Mouse (Mus musculus) spleen, adult 2 months (tissue): ENCODE data around the gene Bhlhe23. TPM values are rescaled to one million over a fixed set of nuclear protein-coding genes. Genes with fewer than 3 reads are reported as not detected.
A peak's percentile ranks its signal among the peaks of the same experiment; 100 is the strongest.

Source experiments
- DNase-seq, 2 experiments: peaks; one replicate each; pipeline versions ENCODE4 v3.0.0 to v3.0.0-alpha.2; 2012 to 2021; ENCODE audit warnings: low spot score in 2 of 2, low read depth in 1 of 2
- H3K27ac ChIP-seq: fragments of 200-500 bp; 2 replicates; pipeline ENCODE4 v1.5.1; 2012; ENCODE audit warnings: low read length, inconsistent platforms; ENCODE audit not compliant: insufficient read depth
- H3K27me3 ChIP-seq: fragments of 200-500 bp; 2 replicates; pipeline ENCODE4 v1.6.1; 2012; ENCODE audit warnings: mild to moderate bottlenecking, moderate library complexity, low read length, inconsistent platforms; ENCODE audit not compliant: control insufficient read depth, insufficient read depth
- H3K36me3 ChIP-seq: fragments of 200-500 bp; 2 replicates; pipeline ENCODE4 v1.6.1; 2012; ENCODE audit warnings: mild to moderate bottlenecking, low read length, inconsistent platforms; ENCODE audit not compliant: control insufficient read depth, insufficient read depth
- H3K4me1 ChIP-seq: fragments of 200-500 bp; 2 replicates; pipeline ENCODE4 v1.6.1; 2011; ENCODE audit warnings: inconsistent platforms; ENCODE audit not compliant: control insufficient read depth, insufficient read depth, insufficient read length
- H3K4me3 ChIP-seq: fragments of 200-500 bp; 2 replicates; pipeline ENCODE4 v1.5.1; 2011; ENCODE audit warnings: mild to moderate bottlenecking, inconsistent platforms; ENCODE audit not compliant: insufficient read depth, insufficient read length; ENCODE audit errors: extremely low read depth
- CTCF ChIP-seq: fragments of 200-500 bp; IDR thresholded peaks from 2 replicates; pipeline ENCODE4 v1.5.1; 2011; ENCODE audit warnings: mild to moderate bottlenecking, inconsistent platforms; ENCODE audit not compliant: insufficient read depth, insufficient read length, insufficient replicate concordance; ENCODE audit errors: extremely low read depth
- POLR2A ChIP-seq: fragments of 200-500 bp; IDR thresholded peaks from 2 replicates; pipeline ENCODE4 v1.6.1; 2011; ENCODE audit warnings: low read depth, low read length, inconsistent platforms
- WGBS: fragments of 180-500 bp; shearing (Covaris S2); methylation state at CpG from one replicate; pipeline ENCODE4 v1.1.7; 2018; 5-methylcytosine and 5-hydroxymethylcytosine counted together
- polyA plus RNA-seq: library from polyadenylated mRNA; depleted of rRNA; stranded (reverse); fragments of >200 nt; gene quantifications from 2 replicates; pipeline ENCODE4 v1.2.3, GENCODE M21; 2012; rRNA removed

Gene Bhlhe23
- polyA plus RNA-seq, 1 experiment, result not detected

DNA sequence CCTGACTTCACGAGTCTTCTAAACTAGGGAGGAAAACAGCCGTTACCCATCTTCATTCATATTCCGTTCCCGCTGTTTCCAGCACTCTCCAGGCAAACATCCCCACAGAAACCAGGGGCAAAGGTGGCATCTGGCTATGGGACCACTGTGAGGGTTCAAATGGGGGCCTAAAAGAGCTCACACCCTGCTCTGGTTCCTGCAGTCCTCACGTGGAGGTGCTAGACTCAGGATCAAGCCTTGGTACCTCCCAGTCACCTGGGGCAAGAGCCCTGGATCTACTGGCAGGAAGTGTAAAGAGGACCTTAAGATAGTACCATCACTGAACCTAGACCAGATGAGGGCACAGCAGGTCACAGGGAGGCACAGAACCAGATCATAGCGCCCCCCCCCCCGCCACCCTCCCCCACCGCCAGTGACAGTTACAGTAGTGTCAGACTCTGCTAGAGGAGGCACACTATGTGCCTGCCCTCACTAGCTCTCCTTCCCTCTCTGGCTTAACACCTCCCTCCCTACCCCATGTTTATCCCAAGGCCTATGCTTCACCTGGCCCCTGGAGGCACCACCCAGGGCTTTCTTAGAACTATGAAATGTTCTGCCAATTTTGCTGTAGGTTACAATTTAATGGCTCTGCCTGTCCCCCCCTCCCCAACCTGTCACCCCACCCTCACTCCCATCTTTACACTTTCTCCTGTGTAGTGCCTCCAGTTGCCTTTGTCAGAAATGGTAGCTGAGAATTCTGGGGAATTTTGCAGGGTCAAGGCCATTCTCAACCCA is 50.7 kb downstream of the Bhlhe23 start:
- no peak for TF ChIP-seq CTCF
- TF ChIP-seq POLR2A, result no peak
- H3K36me3 ChIP-seq, result peaks cover 11% of the 10 kb centered on the region
- no peaks in the 10 kb centered on the region for H3K27me3 ChIP-seq
- DNase-seq, result no peak
- peak overlapping the region; percentile 54 for H3K4me3 ChIP-seq
- WGBS, result 3% methylated on average over 8 of the region's 8 CpGs
- peaks cover 38% of the 10 kb centered on the region for H3K4me1 ChIP-seq
- H3K27ac ChIP-seq, result peak overlapping the region; percentile 70

DNA sequence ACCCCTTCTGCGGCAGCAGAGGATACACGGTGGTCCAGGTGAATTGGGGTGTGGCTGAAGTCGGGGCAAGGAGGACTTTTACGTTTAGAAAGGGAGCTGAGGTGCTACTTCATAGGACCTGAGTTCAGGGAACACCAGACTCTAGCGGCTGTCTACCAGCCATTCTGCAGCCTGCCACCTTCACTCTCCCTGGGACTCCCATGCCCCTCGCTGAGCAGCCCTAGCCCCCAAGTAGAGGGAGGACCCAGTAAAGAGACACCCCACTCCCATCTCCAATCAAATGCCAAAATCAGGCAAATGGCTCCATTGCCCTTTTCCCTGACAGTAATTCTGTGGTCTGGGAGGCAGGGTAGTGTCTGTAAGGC is 51.3 kb downstream of the Bhlhe23 start:
- DNase-seq, result no peak
- WGBS, result 2% methylated on average over 6 of the region's 6 CpGs
- H3K4me3 ChIP-seq, result peak overlapping the region; percentile 54
- TF ChIP-seq POLR2A (no peak), CTCF (no peak)
- peaks cover 16% of the 10 kb centered on the region for H3K36me3 ChIP-seq
- peak overlapping the region; percentile 70 for H3K27ac ChIP-seq
- peaks cover 35% of the 10 kb centered on the region for H3K4me1 ChIP-seq
- H3K27me3 ChIP-seq, result no peaks in the 10 kb centered on the region

DNA sequence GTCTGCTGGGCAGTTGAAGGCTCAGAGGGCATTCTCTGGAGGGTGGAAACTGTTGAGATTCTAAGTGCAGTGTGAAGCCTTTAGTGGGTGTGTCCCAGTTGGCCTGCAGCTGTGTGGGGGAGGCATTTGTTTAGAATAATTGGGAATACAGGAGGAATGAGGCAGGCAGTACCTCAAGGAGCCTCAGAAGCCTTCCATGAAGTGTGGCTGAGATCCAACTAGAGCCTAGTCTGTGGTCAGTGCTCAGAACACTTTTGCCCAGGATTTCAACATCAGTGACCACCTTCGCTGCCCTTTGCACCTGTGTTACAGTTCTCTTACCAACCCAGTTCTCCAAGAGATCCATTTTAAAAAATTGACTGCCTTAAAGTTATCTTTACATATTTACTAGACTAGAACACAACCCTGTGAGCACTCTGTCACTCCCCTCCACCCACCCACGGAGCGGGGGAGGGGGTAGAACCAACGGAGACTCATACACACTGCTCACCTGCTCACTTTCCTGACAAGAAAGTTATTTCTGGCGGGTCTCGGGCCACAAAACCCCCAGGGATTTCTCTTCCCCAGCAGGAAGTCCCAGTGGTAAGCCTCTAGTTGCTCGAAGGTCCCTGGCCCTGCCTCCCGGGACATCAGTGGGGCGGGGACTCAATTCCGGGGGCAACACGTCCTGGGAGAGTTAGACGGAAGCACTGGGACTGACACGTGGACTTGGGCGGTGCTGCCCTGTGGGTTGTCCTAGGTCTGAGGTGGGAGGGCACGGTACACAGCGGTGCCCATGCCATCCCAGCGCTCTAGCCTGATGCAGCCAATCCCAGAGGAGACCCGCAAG is 51.9 kb downstream of the Bhlhe23 start, which contains the start of gene Slc17a9:
Slc17a9 (plus strand) TSS at position 679 of the 829 bp plus-strand sequence.
- Histone ChIP-seq H3K27ac (peak within 1 kb of the TSS; percentile 70), H3K4me1 (peaks cover 35% of the 10 kb centered on the region), H3K4me3 (peak within 1 kb of the TSS; percentile 54), H3K27me3 (no peaks in the 10 kb centered on the region), H3K36me3 (peaks cover 20% of the 10 kb centered on the region)
- DNase-seq, result peak in 1 of 2 experiments; percentile 79
- TF ChIP-seq POLR2A, result no peak
- no peak for TF ChIP-seq CTCF
- WGBS, result 2% methylated on average over 18 of the region's 18 CpGs

Other genes starting within 250 kb of the Bhlhe23 start
- gene Mrgbp, start 195.6 kb downstream of the Bhlhe23 start, polyA plus RNA-seq, result 30.8 and 41.2 TPM in 2 replicates
- 39.0 and 43.8 TPM in 2 replicates for gene Ogfr, start 187.7 kb downstream of the Bhlhe23 start, polyA plus RNA-seq
- gene Col9a3, start 179.1 kb downstream of the Bhlhe23 start, polyA plus RNA-seq, result 1.9 and 2.3 TPM in 2 replicates
- not detected in 2 replicates for gene Tcfl5, start 134.2 kb downstream of the Bhlhe23 start, polyA plus RNA-seq
- gene Dido1, start 66.9 kb downstream of the Bhlhe23 start, polyA plus RNA-seq, result 11.4 and 12.5 TPM in 2 replicates
- gene Gid8, start 66.8 kb downstream of the Bhlhe23 start, polyA plus RNA-seq, result 21.1 and 22.8 TPM in 2 replicates
- gene Slc17a9, start 51.6 kb downstream of the Bhlhe23 start, polyA plus RNA-seq, result 43.9 and 48.1 TPM in 2 replicates
- gene Ythdf1, start 144.0 kb upstream of the Bhlhe23 start, polyA plus RNA-seq, result 23.5 and 29.3 TPM in 2 replicates
- gene Birc7, start 152.1 kb upstream of the Bhlhe23 start, polyA plus RNA-seq, result not detected in 2 replicates
- gene Nkain4, start 177.8 kb upstream of the Bhlhe23 start, polyA plus RNA-seq, result 3.0 and 4.7 TPM in 2 replicates
- gene Arfgap1, start 190.3 kb upstream of the Bhlhe23 start, polyA plus RNA-seq, result 33.9 and 34.8 TPM in 2 replicates
- gene Col20a1, start 209.6 kb upstream of the Bhlhe23 start, polyA plus RNA-seq, result 1.9 and 2.1 TPM in 2 replicates